ENCODE assay signal across 38 mouse cellular contexts in genomic region chr4:34874234-34874633, GRCm38 (mm10). TPM values are rescaled to one million over a fixed set of nuclear protein-coding genes. Genes with fewer than 3 reads are reported as not detected.
"Had no signal": no experiment of that assay in that cellular context is flagged by ENCODE, and none has a peak within 500 bp of the region (broad histone marks: within the 10 kb centered on the region; RNA-seq: fewer than 3 reads in every experiment).

No protein-coding gene starts in this region.

- H3K4me2 ChIP-seq: heart, embryonic 11.5 days; heart, embryonic 13.5 days; heart, embryonic 15.5 days; hindbrain, embryonic 12.5 days; hindbrain, embryonic 15.5 days; intestine, embryonic 15.5 days; limb, embryonic 12.5 days; liver, embryonic 11.5 days; liver, embryonic 13.5 days; liver, embryonic 15.5 days had no signal

- H3K4me3 ChIP-seq: heart, adult 2 months; heart, embryonic 13.5 days; heart, embryonic 15.5 days; hindbrain, embryonic 10.5 days; hindbrain, embryonic 12.5 days; hindbrain, embryonic 15.5 days; intestine, embryonic 15.5 days; layer of hippocampus, adult 2 months; left cerebral cortex, adult 2 months; limb, embryonic 10.5 days; limb, embryonic 12.5 days; liver, embryonic 13.5 days; liver, embryonic 15.5 days had no signal

- H3K9me3 ChIP-seq: heart, embryonic 13.5 days; heart, embryonic 15.5 days; hindbrain, embryonic 12.5 days; hindbrain, embryonic 15.5 days; intestine, embryonic 15.5 days; limb, embryonic 10.5 days; liver, embryonic 13.5 days; liver, embryonic 15.5 days had no signal

- ATAC-seq: inflammation-experienced regulatory T-cells, adult 6 months; intestine, embryonic 15.5 days; intestine, postnatal 0 days had no signal

- DNase-seq: gastrocnemius, postnatal 14 days; gastrocnemius, postnatal 36 days; heart, adult 2 months; heart, postnatal 4 days; kidney, adult 18-20 months; kidney, adult 8-10 months; kidney, postnatal 10 days; kidney, postnatal 25 days; kidney, postnatal 4 days; liver; liver, embryonic 13.5 days had no signal

- H3K27me3 ChIP-seq: heart, embryonic 13.5 days; heart, embryonic 15.5 days; hindbrain, embryonic 12.5 days; hindbrain, embryonic 15.5 days; intestine, embryonic 15.5 days; limb, embryonic 12.5 days; liver, embryonic 13.5 days; liver, embryonic 15.5 days had no signal

- H3K27ac ChIP-seq: heart, adult 2 months; heart, embryonic 13.5 days; heart, embryonic 15.5 days; hindbrain, embryonic 10.5 days; hindbrain, embryonic 12.5 days; hindbrain, embryonic 15.5 days; intestine, embryonic 15.5 days; layer of hippocampus, adult 2 months; left cerebral cortex, adult 2 months; limb, embryonic 10.5 days; limb, embryonic 12.5 days; liver, embryonic 13.5 days; liver, embryonic 15.5 days had no signal

- H3K4me1 ChIP-seq: limb, embryonic 10.5 days had no signal

- H3K36me3 ChIP-seq: heart, embryonic 15.5 days; intestine, embryonic 15.5 days had no signal

- H3K9ac ChIP-seq: heart, embryonic 13.5 days; heart, embryonic 15.5 days; hindbrain, embryonic 12.5 days; hindbrain, embryonic 15.5 days; intestine, embryonic 15.5 days; limb, embryonic 12.5 days; liver, embryonic 13.5 days; liver, embryonic 15.5 days had no signal

RNA-seq across cellular contexts. Expression of gene Cga, which starts 19.3 kb away (rescaled TPM):
- total RNA-seq: gastrocnemius, adult 18-20 months; gastrocnemius, adult 8-10 months; gastrocnemius, postnatal 14 days; gastrocnemius, postnatal 36 days; heart, adult 2 months; heart, postnatal 25 days; heart, postnatal 4 days; layer of hippocampus, adult 2 months; layer of hippocampus, postnatal 10 days; layer of hippocampus, postnatal 25 days; left cerebral cortex, adult 2 months; left cerebral cortex, postnatal 14 days; left cerebral cortex, postnatal 36 days had no signal
- polyA plus RNA-seq: gonadal fat pad, adult 2 months; heart, adult 2 months; heart, embryonic 11.5 days; heart, embryonic 13.5 days; heart, embryonic 15.5 days; heart, postnatal 0 days; hindbrain, embryonic 15.5 days; inflammation-experienced regulatory T-cells, adult 6 months; intestine, embryonic 15.5 days; intestine, postnatal 0 days; kidney, embryonic 14.5 days; kidney, embryonic 16.5 days; limb, embryonic 10.5 days; limb, embryonic 12.5 days; limb, embryonic 14.5 days; liver, embryonic 11.5 days had no signal
